Mouse (Mus musculus) ES-E14 (cell line): ENCODE data around the gene Socs3. TPM values are rescaled to one million over a fixed set of nuclear protein-coding genes. Genes with fewer than 3 reads are reported as not detected.

Experiments
- DNase-seq: peaks from one replicate; pipeline ENCODE4 v3.0.0-alpha.2; 2013; ENCODE audit warnings: low read depth, low spot score
- H3K27ac ChIP-seq: 2 replicates; pipeline ENCODE4 v1.5.1; 2012; ENCODE audit warnings: low read depth, mild to moderate bottlenecking, low read length, moderate library complexity, mixed read lengths; ENCODE audit not compliant: poor library complexity, insufficient read depth, severe bottlenecking
- H3K36me3 ChIP-seq: 2 replicates; pipeline ENCODE4 v1.6.1; 2012; ENCODE audit warnings: mild to moderate bottlenecking, low read length, moderate library complexity, mixed read lengths; ENCODE audit not compliant: control insufficient read depth, poor library complexity, insufficient read depth, severe bottlenecking
- H3K4me1 ChIP-seq, 2 experiments: fragments of 150-350 bp in 1 of 2; sonication (generic) in 1 of 2; 2 replicates each; pipeline ENCODE4 v1.6.1; 2012; ENCODE audit warnings: low read length in 2 of 2, mild to moderate bottlenecking in 1 of 2, mixed read lengths in 1 of 2; ENCODE audit not compliant: control insufficient read depth in 2 of 2, insufficient read depth in 2 of 2, poor library complexity in 1 of 2
- H3K4me3 ChIP-seq, 2 experiments: fragments of 150-350 bp in 1 of 2; sonication (generic) in 1 of 2; 2 replicates each; pipeline ENCODE4 v1.5.1; 2012; ENCODE audit warnings: low read length in 2 of 2, low read depth in 1 of 2, mild to moderate bottlenecking in 1 of 2, mixed read lengths in 1 of 2; ENCODE audit not compliant: insufficient read depth in 1 of 2, poor library complexity in 1 of 2, severe bottlenecking in 1 of 2
- H3K9ac ChIP-seq: 2 replicates; pipeline ENCODE4 v1.6.1; 2012; ENCODE audit warnings: low read depth, mild to moderate bottlenecking, low read length, mixed read lengths; ENCODE audit not compliant: poor library complexity, insufficient read depth, severe bottlenecking
- H3K9me3 ChIP-seq: fragments of 150-350 bp; sonication (generic); 2 replicates; pipeline ENCODE4 v1.6.1; 2012; ENCODE audit warnings: low read depth, mild to moderate bottlenecking, low read length; ENCODE audit not compliant: control insufficient read depth, insufficient read depth
- CHD2 ChIP-seq: IDR thresholded peaks from 2 replicates; pipeline ENCODE4 v1.6.1; 2014; ENCODE audit warnings: mild to moderate bottlenecking, low read depth, low read length, inconsistent platforms
- HCFC1 ChIP-seq: IDR thresholded peaks from 2 replicates; pipeline ENCODE4 v1.6.1; 2012; ENCODE audit warnings: low read length, inconsistent platforms, borderline replicate concordance; ENCODE audit not compliant: insufficient read depth
- MAFK ChIP-seq: IDR thresholded peaks from 2 replicates; pipeline ENCODE4 v1.6.1; 2014; ENCODE audit warnings: mild to moderate bottlenecking, low read depth, low read length, inconsistent platforms; ENCODE audit not compliant: insufficient read depth
- ZC3H11A ChIP-seq: IDR thresholded peaks from 2 replicates; pipeline ENCODE4 v1.6.1; 2012; ENCODE audit warnings: low read depth, mild to moderate bottlenecking, inconsistent platforms, low read length, borderline replicate concordance
- ZNF384 ChIP-seq: IDR thresholded peaks from 2 replicates; pipeline ENCODE4 v1.6.1; 2012; ENCODE audit warnings: low read depth, low read length, inconsistent platforms
- in situ Hi-C, 2 experiments: fragments of 600-800 bp; cut with MboI; formaldehyde crosslinking; loops; one replicate each; pipeline ENCODE4 v1.15.1; 2025; ENCODE audit warnings: low sequenced_read_pairs in 2 of 2, inconsistent platforms in 1 of 2; ENCODE audit not compliant: unreplicated experiment in 2 of 2
- total RNA-seq: library from RNA; depleted of rRNA; stranded (reverse); fragments of 300-350 nt; gene quantifications from 2 replicates; pipeline ENCODE4 v1.2.3, GENCODE M21; 2012; rRNA removed

Socs3 gene
- total RNA-seq, 1 experiment = 69.8 TPM

- in situ Hi-C loops = no loop called here
- no peak overlapping the region for H3K9ac ChIP-seq
- TF ChIP-seq CHD2 = no peak
- no peak for TF ChIP-seq ZC3H11A
- no peak for TF ChIP-seq HCFC1
- TF ChIP-seq MAFK = no peak
- TF ChIP-seq ZNF384 = no peak
Measured at GRCm38 (mm10) chr11:117918541-117918940, 51.3 kb downstream of the Socs3 start.

More at GRCm38 (mm10) chr11:117918541-117918940, 51.3 kb downstream of the Socs3 start:
- Histone ChIP-seq H3K4me3 (no peak overlapping the region), H3K27ac (no peak overlapping the region), H3K9me3 (no peaks in the 10 kb centered on the region), H3K36me3 (no peaks in the 10 kb centered on the region), H3K4me1 (peaks cover 3 to 14% of the 10 kb centered on the region in 2 experiments; a peak in 2 of 4 replicates)
- DNase-seq = no peak

Other genes starting within 250 kb of the Socs3 start
- 3.9 and 7.6 TPM in 2 replicates for gene Tmc8, start 188.0 kb downstream of the Socs3 start, total RNA-seq
- 36.0 and 79.1 TPM in 2 replicates for gene Tmc6, start 187.8 kb downstream of the Socs3 start, total RNA-seq
- not detected in 2 replicates for gene 6030468B19Rik, start 172.4 kb downstream of the Socs3 start, total RNA-seq
- gene Gm20708, start 160.4 kb downstream of the Socs3 start, total RNA-seq = 0.40 and 0.42 TPM in 2 replicates
- gene Syngr2, start 160.4 kb downstream of the Socs3 start, total RNA-seq = 69.6 and 98.0 TPM in 2 replicates
- gene Afmid, start 144.1 kb downstream of the Socs3 start, total RNA-seq = 1.8 and 2.4 TPM in 2 replicates
- 77.5 and 89.3 TPM in 2 replicates for gene Tk1, start 144.0 kb downstream of the Socs3 start, total RNA-seq
- gene Birc5, start 120.8 kb downstream of the Socs3 start, total RNA-seq = 125 and 166 TPM in 2 replicates
- 0.36 and 0.58 TPM in 2 replicates for gene Tmem235, start 109.3 kb downstream of the Socs3 start, total RNA-seq
- gene Tha1, start 96.6 kb downstream of the Socs3 start, total RNA-seq = 1.2 and 3.1 TPM in 2 replicates
- gene Pgs1, start 16.2 kb upstream of the Socs3 start, total RNA-seq = 95.2 and 101 TPM in 2 replicates
- 0.40 and 1.0 TPM in 2 replicates for gene Dnah17, start 160.6 kb upstream of the Socs3 start, total RNA-seq